Mouse (Mus musculus) heart, embryonic 16.5 days (tissue): ENCODE measurements around the gene Cmip. TPM values are rescaled to one million over a fixed set of nuclear protein-coding genes. Genes with fewer than 3 reads are reported as not detected.

Experiments used
- ATAC-seq: fragments of 200-750 bp; cut with Nextera tagmentation; replicated peaks from 2 replicates; pipeline ENCODE4 v1.8.0; 2017; ENCODE audit warnings: moderate number of reproducible peaks; ENCODE audit not compliant: insufficient read depth, low FRiP score; ENCODE audit errors: extremely low read depth
- H3K27ac ChIP-seq: fragments of 300-500 bp; sonication (generic); 2 replicates; pipeline ENCODE4 v1.5.1; 2014; ENCODE audit warnings: mild to moderate bottlenecking, low read length, control low read depth, moderate library complexity
- H3K27me3 ChIP-seq: fragments of 300-500 bp; sonication (generic); 2 replicates; pipeline ENCODE4 v1.6.1; 2014; ENCODE audit warnings: low read length, mixed read lengths; ENCODE audit not compliant: control insufficient read depth, insufficient read depth
- H3K36me3 ChIP-seq: fragments of 300-500 bp; sonication (generic); 2 replicates; pipeline ENCODE4 v1.6.1; 2014; ENCODE audit not compliant: control insufficient read depth, insufficient read depth
- H3K4me1 ChIP-seq: fragments of 300-500 bp; sonication (generic); 2 replicates; pipeline ENCODE4 v1.6.1; 2014; ENCODE audit warnings: low read length, mixed read lengths; ENCODE audit not compliant: control insufficient read depth, insufficient read depth
- H3K4me2 ChIP-seq: fragments of 300-500 bp; sonication (generic); 2 replicates; pipeline ENCODE4 v1.6.1; 2014; ENCODE audit warnings: low read depth, mild to moderate bottlenecking, control low read depth, low read length
- H3K4me3 ChIP-seq: fragments of 300-500 bp; sonication (generic); 2 replicates; pipeline ENCODE4 v1.5.1; 2014; ENCODE audit warnings: mild to moderate bottlenecking, control low read depth, low read length
- H3K9ac ChIP-seq: fragments of 300-500 bp; sonication (generic); 2 replicates; pipeline ENCODE4 v1.6.1; 2014; ENCODE audit warnings: low read length, control low read depth
- H3K9me3 ChIP-seq: fragments of 300-500 bp; sonication (generic); replicated peaks from 2 replicates; pipeline ENCODE4 v1.6.1; 2016; ENCODE audit warnings: low read length; ENCODE audit not compliant: control insufficient read depth
- WGBS: fragments of 180-500 bp; shearing (Covaris S2); extraction: QIAGEN DNeasy Blood & Tissue Kit; methylation state at CpG from one replicate; pipeline ENCODE4 v1.1.7; 2014; 5-methylcytosine and 5-hydroxymethylcytosine counted together
- polyA plus RNA-seq: library from polyadenylated mRNA; unstranded; fragments of >200 nt; fragmentation: Nextera tagmentation; extraction: Ambion mirVana; gene quantifications from 2 replicates; pipeline ENCODE4 v1.2.1, GENCODE M21; 2015

Cmip gene
- polyA plus RNA-seq, 1 experiment from 2014 or later = 7.0 TPM

DNA sequence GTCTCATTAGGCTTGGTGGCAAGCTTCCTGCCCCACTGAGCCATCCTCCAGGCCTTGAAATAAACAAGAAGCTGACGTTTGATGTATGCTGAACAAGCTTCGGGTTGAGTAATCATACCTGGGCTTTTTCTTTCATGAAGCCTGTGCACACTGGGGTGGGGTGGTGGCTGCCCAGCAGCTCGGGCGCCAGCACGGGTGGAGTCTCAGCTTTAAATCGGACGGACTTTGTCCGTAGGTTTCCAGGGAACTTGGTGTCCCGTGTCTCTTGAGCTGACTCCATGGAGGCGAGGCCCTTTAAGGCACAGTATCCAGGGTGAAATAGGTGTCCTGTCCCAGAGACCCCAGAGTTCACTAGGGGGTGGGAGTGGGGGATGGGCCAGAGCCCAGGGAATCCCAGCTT is 42.3 kb downstream of the Cmip start:
- Histone ChIP-seq H3K27me3 (no peaks in the 10 kb centered on the region), H3K4me1 (peaks cover 21% of the 10 kb centered on the region), H3K9me3 (no peaks in the 10 kb centered on the region), H3K27ac (no peak overlapping the region), H3K4me3 (no peak overlapping the region), H3K9ac (no peak overlapping the region), H3K36me3 (no peaks in the 10 kb centered on the region), H3K4me2 (no peak overlapping the region)
- 74% methylated on average over 10 of the region's 10 CpGs for WGBS
- no peak for ATAC-seq

DNA sequence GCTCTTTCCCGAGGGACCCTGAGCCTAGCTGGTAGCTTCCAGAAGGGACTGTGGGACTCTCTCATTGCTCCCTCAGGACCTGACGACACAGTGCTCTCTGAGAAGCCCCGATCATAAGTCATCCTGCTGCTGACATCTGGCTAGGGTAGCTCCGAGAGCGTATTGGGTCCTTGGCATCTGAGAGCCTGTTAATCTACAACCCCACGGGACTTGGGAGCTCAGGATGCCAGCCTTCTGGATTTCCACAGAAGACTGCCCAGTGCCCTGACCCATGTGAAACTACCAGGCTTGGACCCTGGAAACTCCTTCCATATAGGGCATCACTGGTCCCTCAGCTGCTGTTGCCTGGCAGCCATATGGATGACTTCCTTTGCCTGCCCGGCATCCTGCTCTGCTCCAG is 43.3 kb downstream of the Cmip start:
- H3K4me1 ChIP-seq = peaks cover 21% of the 10 kb centered on the region
- no peaks in the 10 kb centered on the region for H3K9me3 ChIP-seq
- H3K27ac ChIP-seq = no peak overlapping the region
- H3K36me3 ChIP-seq = no peaks in the 10 kb centered on the region
- ATAC-seq = no peak
- no peak overlapping the region for H3K9ac ChIP-seq
- 71% methylated on average over 7 of the region's 7 CpGs for WGBS
- H3K4me2 ChIP-seq = no peak overlapping the region
- no peaks in the 10 kb centered on the region for H3K27me3 ChIP-seq
- no peak overlapping the region for H3K4me3 ChIP-seq

DNA sequence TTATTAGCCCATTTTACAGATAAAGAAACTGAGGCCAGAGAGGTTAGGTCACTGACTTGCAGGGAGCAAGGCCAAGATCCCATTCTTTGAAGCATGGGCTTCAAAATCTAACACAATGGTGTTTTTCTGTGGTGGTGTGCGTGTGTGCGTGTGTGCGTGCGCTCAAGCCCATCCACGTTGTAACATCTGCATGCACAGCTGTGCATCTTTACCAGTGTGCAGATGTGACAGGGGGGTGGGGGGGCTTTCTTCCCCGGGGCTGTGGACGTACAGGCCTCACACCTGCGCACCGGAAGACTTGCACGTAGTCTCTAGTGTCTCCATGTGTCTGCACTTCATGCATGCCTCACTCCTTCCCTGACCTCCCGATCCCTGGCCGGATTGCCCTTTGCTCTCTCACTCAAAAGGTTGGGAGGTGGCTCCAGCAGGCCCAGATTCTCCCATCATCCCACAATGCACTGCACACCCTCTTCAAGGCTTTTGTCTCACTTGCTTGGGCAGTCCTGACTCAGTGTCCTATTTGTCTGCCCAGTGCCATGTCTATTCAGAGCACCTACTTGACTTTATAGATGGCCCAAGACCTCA is 44.7 kb downstream of the Cmip start:
- no peaks in the 10 kb centered on the region for H3K9me3 ChIP-seq
- H3K9ac ChIP-seq = no peak overlapping the region
- H3K4me2 ChIP-seq = no peak overlapping the region
- 86% methylated on average over 12 of the region's 12 CpGs for WGBS
- no peaks in the 10 kb centered on the region for H3K36me3 ChIP-seq
- no peak for ATAC-seq
- H3K27ac ChIP-seq = no peak overlapping the region
- H3K27me3 ChIP-seq = no peaks in the 10 kb centered on the region
- H3K4me1 ChIP-seq = peaks cover 21% of the 10 kb centered on the region
- H3K4me3 ChIP-seq = no peak overlapping the region

DNA sequence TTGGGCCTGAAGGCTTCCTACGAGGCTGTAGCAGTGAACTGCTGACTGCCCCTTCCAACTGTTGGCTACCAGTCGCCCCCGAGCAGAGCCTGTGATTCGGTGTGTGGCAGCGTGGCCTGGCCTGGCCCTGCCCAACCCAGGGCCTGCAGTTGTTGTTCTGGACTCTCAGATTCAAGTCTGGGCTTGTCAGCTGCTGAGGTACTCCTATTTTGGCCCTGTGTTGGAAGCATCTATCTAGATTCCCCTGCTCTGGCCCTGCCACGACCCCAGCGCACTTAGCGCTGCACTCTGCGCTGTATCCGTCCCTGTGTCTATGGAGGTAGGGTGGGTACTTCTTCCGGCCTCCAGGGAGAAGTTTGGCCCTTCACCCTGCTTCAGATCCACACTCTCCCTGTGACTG is 45.2 kb downstream of the Cmip start:
- H3K36me3 ChIP-seq = no peaks in the 10 kb centered on the region
- H3K27ac ChIP-seq = no peak overlapping the region
- H3K4me2 ChIP-seq = no peak overlapping the region
- no peaks in the 10 kb centered on the region for H3K27me3 ChIP-seq
- H3K4me3 ChIP-seq = no peak overlapping the region
- peaks cover 21% of the 10 kb centered on the region for H3K4me1 ChIP-seq
- H3K9ac ChIP-seq = no peak overlapping the region
- WGBS = 83% methylated on average over 11 of the region's 11 CpGs
- ATAC-seq = no peak
- H3K9me3 ChIP-seq = no peaks in the 10 kb centered on the region

DNA sequence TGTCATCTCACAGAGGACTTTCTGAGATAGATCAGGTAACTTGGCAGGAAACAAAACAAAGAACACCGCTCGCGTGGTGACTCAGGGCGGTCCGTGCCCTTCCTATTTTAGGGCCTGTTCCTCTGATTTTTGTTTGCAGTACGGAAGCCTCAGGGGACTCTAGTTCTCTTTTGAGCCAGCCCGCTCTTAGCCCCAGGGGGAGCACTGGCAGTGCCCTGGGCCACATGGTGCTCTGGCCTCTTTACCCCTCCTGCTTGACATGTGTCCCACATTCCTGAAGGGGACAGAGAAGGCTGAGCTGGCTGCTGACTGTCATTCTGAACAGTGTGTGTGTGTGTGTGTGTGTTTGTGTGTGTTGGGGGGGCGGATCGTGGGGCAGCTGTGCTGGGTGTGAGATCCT is 46.8 kb downstream of the Cmip start:
- H3K9me3 ChIP-seq = no peaks in the 10 kb centered on the region
- WGBS = 45% methylated on average over 9 of the region's 9 CpGs
- H3K4me2 ChIP-seq = no peak overlapping the region
- no peaks in the 10 kb centered on the region for H3K27me3 ChIP-seq
- no peaks in the 10 kb centered on the region for H3K36me3 ChIP-seq
- H3K27ac ChIP-seq = no peak overlapping the region
- no peak; the same call in 1 of the 2 replicates for ATAC-seq
- no peak overlapping the region for H3K4me3 ChIP-seq
- peaks cover 16% of the 10 kb centered on the region for H3K4me1 ChIP-seq
- no peak overlapping the region for H3K9ac ChIP-seq

DNA sequence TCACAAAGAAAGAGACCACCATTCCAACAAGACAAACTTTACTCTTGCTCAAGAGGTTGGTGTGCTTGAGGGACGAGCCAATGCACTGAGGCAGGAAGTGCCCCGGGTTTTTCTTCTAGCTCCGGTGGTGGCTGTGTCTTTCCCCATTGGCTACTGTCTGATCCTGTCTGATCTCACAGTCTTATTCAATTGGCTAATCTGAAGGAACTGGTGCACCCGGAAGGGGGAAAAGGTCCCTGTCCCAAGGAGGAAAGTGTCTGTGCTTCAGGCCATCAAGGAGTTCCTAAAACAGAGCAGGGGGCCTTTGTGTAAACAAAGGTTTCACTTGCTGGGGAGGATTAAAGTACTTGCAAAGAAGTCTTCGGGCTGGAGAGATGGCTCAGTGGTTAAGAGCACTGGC is 48.5 kb downstream of the Cmip start:
- no peaks in the 10 kb centered on the region for H3K9me3 ChIP-seq
- ATAC-seq = no peak
- no peak overlapping the region for H3K9ac ChIP-seq
- H3K4me1 ChIP-seq = peaks cover 16% of the 10 kb centered on the region
- H3K27me3 ChIP-seq = no peaks in the 10 kb centered on the region
- H3K27ac ChIP-seq = no peak overlapping the region
- H3K4me2 ChIP-seq = no peak overlapping the region
- H3K4me3 ChIP-seq = no peak overlapping the region
- WGBS = 40% methylated on average over 5 of the region's 5 CpGs
- H3K36me3 ChIP-seq = no peaks in the 10 kb centered on the region

DNA sequence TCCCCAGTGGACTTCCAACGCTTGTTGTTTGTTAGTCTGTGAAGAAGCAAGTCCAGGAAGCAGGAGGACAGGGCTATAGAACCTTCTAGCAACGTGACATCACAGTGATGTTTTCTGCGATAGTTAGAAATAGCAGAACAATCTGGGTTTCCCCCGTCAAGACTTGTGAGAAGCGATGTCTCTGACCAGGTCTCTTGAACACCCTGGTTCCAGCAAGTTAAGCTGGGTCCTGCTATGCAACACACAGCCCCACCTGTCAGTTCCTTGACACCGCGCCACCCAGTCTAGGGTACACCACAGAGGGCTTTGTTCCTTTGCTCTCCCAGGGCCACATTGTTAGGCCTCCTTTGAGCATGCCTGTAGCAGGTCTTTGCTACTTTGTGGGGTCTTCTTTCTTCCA is 49.9 kb downstream of the Cmip start:
- Histone ChIP-seq H3K4me1 (peaks cover 13% of the 10 kb centered on the region), H3K27me3 (no peaks in the 10 kb centered on the region), H3K9ac (no peak overlapping the region), H3K27ac (no peak overlapping the region), H3K4me2 (no peak overlapping the region), H3K36me3 (no peaks in the 10 kb centered on the region), H3K9me3 (no peaks in the 10 kb centered on the region), H3K4me3 (no peak overlapping the region)
- ATAC-seq = no peak
- 81% methylated on average over 7 of the region's 7 CpGs for WGBS

DNA sequence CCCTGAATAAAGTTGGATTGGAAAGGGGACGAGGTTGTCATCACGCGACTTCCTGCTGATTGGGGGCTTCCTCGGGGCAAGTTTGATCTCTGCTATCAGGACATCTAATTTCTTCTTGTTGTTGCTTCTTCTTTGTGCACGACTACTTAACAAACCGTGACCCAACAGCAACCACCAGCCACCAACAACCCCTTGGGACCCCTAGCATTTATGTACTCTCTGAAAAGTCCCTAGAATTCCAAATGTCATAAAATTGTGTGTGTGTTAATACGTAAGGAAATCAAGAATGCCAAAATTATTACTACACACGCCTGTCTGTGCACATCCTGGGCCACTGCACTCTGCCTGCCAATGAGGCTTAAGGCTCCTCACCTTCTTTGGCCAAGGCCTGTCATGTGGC is 50.4 kb downstream of the Cmip start:
- H3K36me3 ChIP-seq = no peaks in the 10 kb centered on the region
- 73% methylated on average over 8 of the region's 8 CpGs for WGBS
- ATAC-seq = no peak
- H3K9me3 ChIP-seq = no peaks in the 10 kb centered on the region
- H3K9ac ChIP-seq = no peak overlapping the region
- H3K4me2 ChIP-seq = no peak overlapping the region
- no peak overlapping the region for H3K4me3 ChIP-seq
- no peak overlapping the region for H3K27ac ChIP-seq
- H3K27me3 ChIP-seq = no peaks in the 10 kb centered on the region
- peaks cover 13% of the 10 kb centered on the region for H3K4me1 ChIP-seq

DNA sequence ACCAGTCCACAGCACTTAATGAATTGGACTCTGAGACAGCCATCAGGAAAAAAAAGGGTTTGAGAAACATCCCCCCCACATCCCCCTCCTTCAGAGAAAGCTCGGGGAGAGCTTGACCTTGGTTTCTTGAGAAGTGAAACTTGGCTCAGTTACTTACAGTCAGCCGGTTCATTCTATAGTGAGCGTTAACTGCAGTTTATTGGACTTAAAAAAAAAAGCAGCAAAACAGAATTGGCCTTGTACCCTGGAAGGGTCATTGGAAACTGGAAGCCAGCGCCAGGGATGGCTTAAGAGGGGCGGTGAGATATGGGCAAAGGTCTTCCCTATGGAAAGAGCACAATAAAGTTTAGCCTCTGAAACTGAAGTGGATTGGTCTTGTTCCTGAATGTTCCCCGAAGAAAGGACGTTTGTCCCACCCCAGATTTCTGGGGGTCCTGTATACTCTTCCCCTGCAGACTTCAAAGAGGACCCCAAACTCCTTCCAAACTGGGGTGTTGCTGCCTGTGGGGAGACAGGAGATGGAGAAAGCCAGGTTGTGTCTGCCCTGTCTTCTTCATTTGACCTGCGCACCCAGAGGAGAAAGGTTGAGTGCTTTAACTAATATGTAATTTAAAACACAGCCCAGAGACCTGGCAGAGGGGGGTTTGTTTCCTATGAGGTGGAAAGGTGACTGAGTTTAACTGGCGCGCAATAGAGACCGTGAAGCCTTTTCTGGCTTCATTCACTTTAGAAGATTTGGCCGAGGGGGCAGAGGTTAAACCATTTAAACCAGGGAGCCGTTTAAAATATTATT is 51.6 kb downstream of the Cmip start:
- H3K27ac ChIP-seq = no peak overlapping the region
- no peak for ATAC-seq
- WGBS = 81% methylated on average over 13 of the region's 13 CpGs

More for the DNA sequence above, 51.6 kb downstream of the Cmip start:
- H3K4me3 ChIP-seq = no peak overlapping the region
- H3K9ac ChIP-seq = no peak overlapping the region
- no peaks in the 10 kb centered on the region for H3K36me3 ChIP-seq
- no peaks in the 10 kb centered on the region for H3K9me3 ChIP-seq
- H3K4me1 ChIP-seq = peaks cover 7% of the 10 kb centered on the region
- no peak overlapping the region for H3K4me2 ChIP-seq
- no peaks in the 10 kb centered on the region for H3K27me3 ChIP-seq
